Mouse (Mus musculus) heart, embryonic 13.5 days (tissue): Measurements from ENCODE around the gene Gbf1. TPM values are rescaled to one million over a fixed set of nuclear protein-coding genes. Genes with fewer than 3 reads are reported as not detected.

ENCODE experiments used
- ATAC-seq: fragments of 200-750 bp; cut with Nextera tagmentation; 2 replicates; pipeline ENCODE4 v1.8.0; 2017; ENCODE audit warnings: moderate TSS enrichment; ENCODE audit not compliant: insufficient number of reproducible peaks, low FRiP score, low TSS enrichment; ENCODE audit errors: extremely low read depth
- H3K27ac ChIP-seq: fragments of 300-500 bp; sonication (generic); replicated peaks from 2 replicates; pipeline ENCODE4 v1.5.1; 2015; ENCODE audit warnings: moderate library complexity, mild to moderate bottlenecking, inconsistent platforms
- H3K27me3 ChIP-seq: fragments of 300-500 bp; sonication (generic); replicated peaks from 2 replicates; pipeline ENCODE4 v1.6.1; 2015; ENCODE audit warnings: mild to moderate bottlenecking, inconsistent platforms
- H3K36me3 ChIP-seq: fragments of 300-500 bp; sonication (generic); 2 replicates; pipeline ENCODE4 v1.6.1; 2015; ENCODE audit warnings: mild to moderate bottlenecking, inconsistent platforms
- H3K4me1 ChIP-seq: fragments of 300-500 bp; sonication (generic); 2 replicates; pipeline ENCODE4 v1.6.1; 2015; ENCODE audit warnings: inconsistent platforms
- H3K4me2 ChIP-seq: fragments of 300-500 bp; sonication (generic); 2 replicates; pipeline ENCODE4 v1.6.1; 2015; ENCODE audit warnings: inconsistent platforms, mild to moderate bottlenecking, moderate library complexity
- H3K4me3 ChIP-seq: fragments of 300-500 bp; sonication (generic); 2 replicates; pipeline ENCODE4 v1.5.1; 2015; ENCODE audit warnings: moderate library complexity, mild to moderate bottlenecking, inconsistent platforms
- H3K9ac ChIP-seq: fragments of 300-500 bp; sonication (generic); 2 replicates; pipeline ENCODE4 v1.6.1; 2015; ENCODE audit warnings: inconsistent platforms, mild to moderate bottlenecking, moderate library complexity
- H3K9me3 ChIP-seq: fragments of 300-500 bp; sonication (generic); 2 replicates; pipeline ENCODE4 v1.6.1; 2016; ENCODE audit warnings: inconsistent platforms
- WGBS: fragments of 180-500 bp; shearing (Covaris S2); methylation state at CpG from one replicate; pipeline ENCODE4 v1.1.7; 2015; ENCODE audit warnings: mixed read lengths; 5-methylcytosine and 5-hydroxymethylcytosine counted together
- polyA plus RNA-seq: library from polyadenylated mRNA; unstranded; fragments of >200 nt; fragmentation: Nextera tagmentation; extraction: Ambion mirVana; gene quantifications from 2 replicates; pipeline ENCODE4 v1.2.1, GENCODE M21; 2015

Gbf1 gene
- polyA plus RNA-seq, 1 experiment from 2014 or later = 41.1 TPM

DNA sequence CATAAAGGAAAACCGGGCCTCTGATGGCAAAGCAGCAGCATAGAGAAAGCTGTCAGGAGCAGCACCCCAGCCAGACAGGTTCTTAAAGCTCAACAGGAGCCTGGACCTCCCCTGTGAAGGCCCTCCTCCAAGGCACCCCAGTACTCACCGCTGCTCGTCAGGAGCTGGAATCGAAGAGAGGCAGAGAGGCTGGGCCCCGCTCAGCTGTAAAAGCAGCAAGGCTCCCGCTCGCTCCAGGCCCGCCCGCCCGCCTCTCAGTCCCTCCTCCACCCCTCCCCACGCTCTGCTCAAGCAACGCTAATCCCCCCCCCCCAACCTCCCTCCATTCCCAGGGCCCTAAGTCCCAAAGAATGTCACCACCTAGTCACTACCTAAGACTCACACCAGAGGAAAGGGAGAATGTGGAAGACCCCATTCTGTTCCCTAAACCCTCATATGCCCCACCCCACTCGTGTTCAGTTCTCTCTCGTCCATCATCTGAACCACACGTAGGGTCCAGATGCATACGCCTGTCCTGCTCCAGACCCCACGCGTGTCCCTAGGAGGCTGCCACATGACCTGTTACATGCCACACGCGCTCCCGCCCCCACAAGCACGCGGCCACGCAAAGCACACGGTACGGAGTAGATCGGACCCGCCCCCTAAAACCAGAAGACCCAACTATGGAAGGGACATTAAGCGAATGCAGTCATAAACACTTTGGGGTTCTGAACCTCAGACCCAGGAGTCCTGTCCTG, 173.9 kb downstream of the Gbf1 start:
- no peak for ATAC-seq
- Histone ChIP-seq H3K36me3 (peaks cover 11% of the 10 kb centered on the region), H3K4me1 (peaks cover 31% of the 10 kb centered on the region), H3K4me3 (peak overlapping the region; percentile 79), H3K9me3 (no peaks in the 10 kb centered on the region), H3K4me2 (peak overlapping the region; percentile 98), H3K27ac (no peak overlapping the region), H3K9ac (no peak overlapping the region), H3K27me3 (peaks cover 64% of the 10 kb centered on the region)
- WGBS = 7% methylated on average over 27 of the region's 29 CpGs

DNA sequence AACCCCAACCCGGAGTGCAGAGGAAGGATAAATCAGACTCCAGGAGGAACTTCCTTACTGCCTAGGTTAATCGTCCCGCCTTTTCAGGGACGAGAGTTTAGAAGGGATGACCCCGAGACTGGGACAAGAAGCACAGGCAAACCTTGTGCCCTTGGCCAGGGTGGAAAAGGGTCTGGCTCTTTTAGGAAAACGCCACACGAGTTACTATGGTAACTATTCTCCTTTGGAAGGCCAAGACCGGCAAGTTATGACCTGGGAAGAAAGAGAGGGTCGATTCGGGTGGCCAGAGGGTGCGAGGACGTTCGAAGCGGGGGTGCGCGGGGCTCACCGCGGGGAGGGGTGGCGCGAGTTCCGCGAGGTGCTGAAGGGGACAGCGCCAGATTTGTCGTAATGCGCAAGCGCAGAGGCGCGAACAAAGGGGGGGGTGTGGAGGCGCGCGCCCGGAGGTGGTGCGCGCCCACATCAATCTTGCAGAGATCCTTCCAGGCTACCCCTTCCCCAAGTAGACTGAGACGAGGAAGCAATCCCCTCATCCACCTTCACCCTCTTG, 174.5 kb downstream of the Gbf1 start, which contains the start of gene Psd:
TSS of gene Psd (minus strand) at position 401 of the 550 bp plus-strand sequence.
- Histone ChIP-seq H3K4me3 (peak within 1 kb of the TSS; percentile 79), H3K9me3 (no peaks in the 10 kb centered on the region), H3K27ac (peak within 1 kb of the TSS; percentile 84), H3K4me1 (peaks cover 28% of the 10 kb centered on the region), H3K4me2 (peak within 1 kb of the TSS; percentile 98), H3K36me3 (peaks cover 18% of the 10 kb centered on the region), H3K27me3 (peaks cover 57% of the 10 kb centered on the region), H3K9ac (peak within 1 kb of the TSS; percentile 84)
- ATAC-seq = no peak
- under 1% methylated on average over 35 of the region's 35 CpGs for WGBS

- ATAC-seq = no peak
- peaks cover 25% of the 10 kb centered on the region for H3K36me3 ChIP-seq
- H3K27me3 ChIP-seq = peaks cover 50% of the 10 kb centered on the region
- no peaks in the 10 kb centered on the region for H3K9me3 ChIP-seq
- H3K4me2 ChIP-seq = peak overlapping the region; percentile 98
- peaks cover 28% of the 10 kb centered on the region for H3K4me1 ChIP-seq
- WGBS = 22% methylated on average over 14 of the region's 14 CpGs
- peak overlapping the region; percentile 79 for H3K4me3 ChIP-seq
- H3K9ac ChIP-seq = peak overlapping the region; percentile 84
- peak overlapping the region; percentile 84; the same call in 1 of the 2 replicates for H3K27ac ChIP-seq
Observed at GRCm38 (mm10) chr19:46327531-46328064, 175.3 kb downstream of the Gbf1 start.

- ATAC-seq = peak; percentile 69
- WGBS = under 1% methylated on average over 81 of the region's 81 CpGs
- Histone ChIP-seq H3K4me2 (peak within 1 kb of the TSS; percentile 98), H3K36me3 (peaks cover 27% of the 10 kb centered on the region), H3K4me3 (peak within 1 kb of the TSS; percentile 79), H3K27ac (peak within 1 kb of the TSS; percentile 84), H3K9me3 (no peaks in the 10 kb centered on the region), H3K27me3 (peaks cover 42% of the 10 kb centered on the region), H3K4me1 (peaks cover 28% of the 10 kb centered on the region), H3K9ac (peak within 1 kb of the TSS; percentile 84)
Observed at GRCm38 (mm10) chr19:46328081-46329030, 176.0 kb downstream of the Gbf1 start, which contains the start of gene Fbxl15. Gene Fbxl15 (plus strand): TSS chr19:46328184.

DNA sequence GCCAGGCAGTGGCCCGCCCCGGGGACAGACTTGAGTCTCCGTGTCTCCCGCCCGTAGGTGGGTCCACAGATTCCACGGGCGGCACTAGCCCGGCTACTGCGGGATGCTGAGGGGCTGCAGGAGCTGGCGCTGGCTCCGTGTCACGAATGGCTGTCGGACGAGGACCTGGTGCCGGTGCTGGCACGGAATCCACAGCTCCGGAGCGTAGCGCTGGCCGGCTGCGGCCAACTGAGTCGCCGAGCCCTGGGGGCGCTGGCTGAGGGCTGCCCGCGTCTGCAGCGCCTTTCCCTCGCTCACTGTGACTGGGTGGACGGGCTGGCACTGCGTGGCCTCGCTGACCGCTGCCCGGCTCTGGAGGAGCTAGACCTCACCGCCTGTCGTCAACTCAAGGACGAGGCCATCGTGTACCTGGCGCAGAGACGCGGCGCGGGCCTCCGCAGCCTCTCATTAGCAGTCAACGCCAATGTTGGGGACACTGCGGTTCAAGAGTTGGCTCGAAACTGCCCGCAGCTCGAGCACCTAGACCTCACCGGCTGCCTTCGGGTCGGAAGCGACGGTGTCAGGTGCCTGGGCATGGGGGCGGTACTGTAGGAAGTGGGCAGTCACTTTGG, 176.8 kb downstream of the Gbf1 start:
- Histone ChIP-seq H3K36me3 (peaks cover 27% of the 10 kb centered on the region), H3K27ac (peak overlapping the region; percentile 84), H3K4me2 (peak overlapping the region; percentile 98), H3K9ac (peak overlapping the region; percentile 84), H3K4me3 (peak overlapping the region; percentile 79), H3K4me1 (peaks cover 28% of the 10 kb centered on the region), H3K9me3 (no peaks in the 10 kb centered on the region), H3K27me3 (peaks cover 34% of the 10 kb centered on the region)
- ATAC-seq = no peak
- 2% methylated on average over 52 of the region's 54 CpGs for WGBS

GRCm38 (mm10) chr19:46329951-46330350, 177.6 kb downstream of the Gbf1 start:
- Histone ChIP-seq H3K9ac (no peak overlapping the region), H3K9me3 (no peaks in the 10 kb centered on the region), H3K27ac (no peak overlapping the region), H3K4me1 (peaks cover 28% of the 10 kb centered on the region), H3K36me3 (peaks cover 27% of the 10 kb centered on the region), H3K27me3 (peaks cover 26% of the 10 kb centered on the region), H3K4me2 (peak overlapping the region; percentile 98), H3K4me3 (peak overlapping the region; percentile 79; the same call in 1 of the 2 replicates)
- ATAC-seq = 0 out of 2 replicates have a peak, but pooled peaks have one; percentile 26
- WGBS = 6% methylated on average over 16 of the region's 16 CpGs

- peaks cover 19% of the 10 kb centered on the region for H3K27me3 ChIP-seq
- 86% methylated on average over 12 of the region's 12 CpGs for WGBS
- H3K9ac ChIP-seq = no peak overlapping the region
- H3K4me3 ChIP-seq = no peak overlapping the region
- H3K36me3 ChIP-seq = peaks cover 27% of the 10 kb centered on the region
- H3K4me1 ChIP-seq = peaks cover 28% of the 10 kb centered on the region
- H3K4me2 ChIP-seq = no peak overlapping the region
- no peaks in the 10 kb centered on the region for H3K9me3 ChIP-seq
- no peak overlapping the region for H3K27ac ChIP-seq
- ATAC-seq = no peak
Observed at GRCm38 (mm10) chr19:46330696-46331095, 178.4 kb downstream of the Gbf1 start.

DNA sequence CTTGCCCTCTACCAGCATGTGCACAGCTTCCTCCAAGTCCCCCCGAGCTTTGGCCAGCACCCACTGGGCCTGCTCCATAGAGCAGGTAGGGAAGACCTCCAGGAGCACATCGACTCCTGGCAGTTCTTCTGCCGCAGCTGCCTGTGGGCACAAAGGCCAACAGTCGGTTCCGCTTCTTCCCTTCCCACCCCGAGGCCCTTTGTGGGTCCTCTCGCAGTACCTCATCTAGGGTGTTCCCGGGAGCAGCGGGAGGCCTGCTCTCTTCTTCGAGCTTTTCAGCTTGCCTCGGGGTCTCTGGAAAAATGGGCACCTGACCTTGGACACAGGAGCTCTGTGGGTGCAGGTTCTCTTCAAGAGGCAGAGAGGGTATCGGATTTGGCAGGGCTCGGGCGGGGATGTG, 179.0 kb downstream of the Gbf1 start:
- H3K36me3 ChIP-seq = peaks cover 27% of the 10 kb centered on the region
- WGBS = 83% methylated on average over 14 of the region's 14 CpGs
- H3K4me2 ChIP-seq = no peak overlapping the region
- no peaks in the 10 kb centered on the region for H3K9me3 ChIP-seq
- H3K9ac ChIP-seq = no peak overlapping the region
- H3K4me1 ChIP-seq = peaks cover 28% of the 10 kb centered on the region
- no peak overlapping the region for H3K27ac ChIP-seq
- H3K27me3 ChIP-seq = peaks cover 12% of the 10 kb centered on the region
- no peak for ATAC-seq
- no peak overlapping the region for H3K4me3 ChIP-seq

GRCm38 (mm10) chr19:46331936-46332335, 179.6 kb downstream of the Gbf1 start:
- Histone ChIP-seq H3K9ac (no peak overlapping the region), H3K4me1 (peaks cover 24% of the 10 kb centered on the region), H3K9me3 (no peaks in the 10 kb centered on the region), H3K36me3 (peaks cover 27% of the 10 kb centered on the region), H3K27ac (no peak overlapping the region), H3K27me3 (peaks cover 6% of the 10 kb centered on the region), H3K4me2 (no peak overlapping the region), H3K4me3 (no peak overlapping the region)
- WGBS = 78% methylated on average over 3 of the region's 3 CpGs
- ATAC-seq = no peak

DNA sequence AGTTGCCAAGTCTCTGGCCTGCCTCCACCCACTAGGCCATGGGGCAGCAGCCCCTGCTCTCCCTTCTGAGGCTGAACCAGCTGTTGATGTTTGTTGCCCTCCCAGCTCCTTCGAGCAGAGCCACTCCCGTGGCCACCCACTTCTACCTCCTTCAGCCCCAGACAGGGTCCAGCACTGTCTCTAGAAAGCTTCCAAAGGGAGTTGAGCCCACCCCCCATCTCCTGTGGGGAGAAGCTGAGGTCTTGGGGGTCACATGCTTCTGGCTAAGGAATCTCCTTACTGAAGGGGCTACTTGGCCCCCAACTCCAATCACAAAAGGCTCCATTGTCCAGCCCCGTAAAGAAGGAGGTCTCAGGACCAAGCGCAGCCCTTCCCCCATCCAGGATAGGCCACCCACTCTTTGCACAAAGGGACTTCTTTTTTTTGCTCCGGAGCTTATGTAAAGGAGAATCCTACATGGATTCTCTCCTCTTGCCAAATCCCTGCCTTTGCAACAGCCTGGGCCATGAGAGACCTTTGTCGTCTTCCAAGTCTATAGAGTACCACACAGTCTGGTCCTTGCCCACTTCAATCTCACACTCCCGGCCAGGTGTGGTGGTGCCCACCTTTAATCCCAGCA, 180.5 kb downstream of the Gbf1 start:
- Histone ChIP-seq H3K36me3 (peaks cover 27% of the 10 kb centered on the region), H3K4me1 (peaks cover 23% of the 10 kb centered on the region), H3K27me3 (no peaks in the 10 kb centered on the region), H3K9me3 (no peaks in the 10 kb centered on the region), H3K4me2 (no peak overlapping the region), H3K4me3 (no peak overlapping the region), H3K9ac (no peak overlapping the region), H3K27ac (no peak overlapping the region)
- 63% methylated on average over 7 of the region's 7 CpGs for WGBS
- no peak for ATAC-seq
